Mouse (Mus musculus) heart, embryonic 10.5 days (tissue): ENCODE data around the gene Gcm1. TPM values are rescaled to one million over a fixed set of nuclear protein-coding genes. Genes with fewer than 3 reads are reported as not detected.

Source experiments
- DNase-seq: peaks from one replicate; pipeline ENCODE4 v3.0.0-alpha.2; 2017; ENCODE audit warnings: low spot score
- H3K27ac ChIP-seq: fragments of 300-500 bp; sonication (generic); 2 replicates; pipeline ENCODE4 v1.5.1; 2016; ENCODE audit warnings: mild to moderate bottlenecking
- H3K27me3 ChIP-seq: fragments of 300-500 bp; sonication (generic); 2 replicates; pipeline ENCODE4 v1.6.1; 2016; ENCODE audit warnings: mild to moderate bottlenecking; ENCODE audit not compliant: poor library complexity, insufficient read depth, severe bottlenecking
- H3K36me3 ChIP-seq: fragments of 300-500 bp; sonication (generic); 2 replicates; pipeline ENCODE4 v1.6.1; 2016; ENCODE audit warnings: mild to moderate bottlenecking, moderate library complexity
- H3K4me1 ChIP-seq: fragments of 300-500 bp; sonication (generic); 2 replicates; pipeline ENCODE4 v1.6.1; 2016; ENCODE audit warnings: mild to moderate bottlenecking
- H3K4me3 ChIP-seq: fragments of 300-500 bp; sonication (generic); 2 replicates; pipeline ENCODE4 v1.5.1; 2016; ENCODE audit warnings: mild to moderate bottlenecking, moderate library complexity
- H3K9me3 ChIP-seq: fragments of 300-500 bp; sonication (generic); 2 replicates; pipeline ENCODE4 v1.6.1; 2016; ENCODE audit warnings: mild to moderate bottlenecking, moderate library complexity
- WGBS: fragments of 180-500 bp; shearing (Covaris S2); methylation state at CpG from one replicate; pipeline ENCODE4 v1.1.7; 2016; 5-methylcytosine and 5-hydroxymethylcytosine counted together
- polyA plus RNA-seq: library from polyadenylated mRNA; unstranded; fragments of >200 nt; fragmentation: Nextera tagmentation; extraction: Ambion mirVana; gene quantifications from 2 replicates; pipeline ENCODE4 v1.2.1, GENCODE M21; 2016

Gcm1 gene
- 0.09 TPM in 1 of 2 replicates, not detected in the other for polyA plus RNA-seq

- 63% methylated on average over 3 of the region's 3 CpGs for WGBS
- H3K4me3 ChIP-seq, result no peak within 1 kb of the TSS
- H3K27me3 ChIP-seq, result no peaks in the 10 kb centered on the region
- H3K27ac ChIP-seq, result no peak within 1 kb of the TSS
- no peaks in the 10 kb centered on the region for H3K36me3 ChIP-seq
- H3K4me1 ChIP-seq, result peaks cover under 1% of the 10 kb centered on the region
- H3K9me3 ChIP-seq, result no peaks in the 10 kb centered on the region
- DNase-seq, result no peak
Observed at GRCm38 (mm10) chr9:78051677-78052076, at the start of gene Gcm1. Gcm1 (plus strand) TSS chr9:78051924.

- Histone ChIP-seq H3K9me3 (no peaks in the 10 kb centered on the region), H3K4me3 (no peak overlapping the region), H3K27me3 (no peaks in the 10 kb centered on the region), H3K27ac (no peak overlapping the region), H3K4me1 (peaks cover 31% of the 10 kb centered on the region), H3K36me3 (no peaks in the 10 kb centered on the region)
- DNase-seq, result no peak
- 83% methylated on average over 2 of the region's 2 CpGs for WGBS
Observed at GRCm38 (mm10) chr9:78003278-78003677, 48.4 kb upstream of the Gcm1 start.

- Histone ChIP-seq H3K27me3 (no peaks in the 10 kb centered on the region), H3K9me3 (no peaks in the 10 kb centered on the region), H3K4me3 (no peak overlapping the region), H3K36me3 (no peaks in the 10 kb centered on the region), H3K27ac (no peak overlapping the region), H3K4me1 (peaks cover 21% of the 10 kb centered on the region)
- 59% methylated on average over 3 of the region's 3 CpGs for WGBS
- DNase-seq, result no peak
Observed at GRCm38 (mm10) chr9:78005481-78005880, 46.2 kb upstream of the Gcm1 start.

GRCm38 (mm10) chr9:78006209-78007001 is 45.3 kb upstream of the Gcm1 start:
- peak; percentile 88 for DNase-seq
- H3K4me3 ChIP-seq, result no peak overlapping the region
- H3K9me3 ChIP-seq, result no peaks in the 10 kb centered on the region
- WGBS, result 52% methylated on average over 19 of the region's 19 CpGs
- H3K27me3 ChIP-seq, result no peaks in the 10 kb centered on the region
- H3K36me3 ChIP-seq, result no peaks in the 10 kb centered on the region
- H3K4me1 ChIP-seq, result peaks cover 13% of the 10 kb centered on the region
- peak overlapping the region; percentile 31; the same call in 1 of the 2 replicates for H3K27ac ChIP-seq

GRCm38 (mm10) chr9:78009382-78009781 is 42.3 kb upstream of the Gcm1 start:
- H3K27ac ChIP-seq, result no peak overlapping the region
- H3K4me3 ChIP-seq, result no peak overlapping the region
- H3K27me3 ChIP-seq, result no peaks in the 10 kb centered on the region
- peaks cover 10% of the 10 kb centered on the region for H3K4me1 ChIP-seq
- no peaks in the 10 kb centered on the region for H3K9me3 ChIP-seq
- DNase-seq, result no peak
- 92% methylated on average over 7 of the region's 7 CpGs for WGBS
- no peaks in the 10 kb centered on the region for H3K36me3 ChIP-seq

- Histone ChIP-seq H3K36me3 (no peaks in the 10 kb centered on the region), H3K4me1 (peaks cover 13% of the 10 kb centered on the region), H3K27ac (no peak overlapping the region), H3K4me3 (no peak overlapping the region), H3K27me3 (no peaks in the 10 kb centered on the region), H3K9me3 (no peaks in the 10 kb centered on the region)
- 84% methylated on average over 5 of the region's 5 CpGs for WGBS
- DNase-seq, result no peak
Observed at GRCm38 (mm10) chr9:78010187-78010586, 41.5 kb upstream of the Gcm1 start.

- no peak overlapping the region for H3K4me3 ChIP-seq
- H3K27ac ChIP-seq, result no peak overlapping the region
- no peaks in the 10 kb centered on the region for H3K9me3 ChIP-seq
- H3K36me3 ChIP-seq, result no peaks in the 10 kb centered on the region
- peaks cover 13% of the 10 kb centered on the region for H3K4me1 ChIP-seq
- no peaks in the 10 kb centered on the region for H3K27me3 ChIP-seq
- 87% methylated on average over 10 of the region's 10 CpGs for WGBS
- DNase-seq, result no peak
Observed at GRCm38 (mm10) chr9:78010707-78011106, 41.0 kb upstream of the Gcm1 start.

- H3K27me3 ChIP-seq, result no peaks in the 10 kb centered on the region
- H3K9me3 ChIP-seq, result no peaks in the 10 kb centered on the region
- DNase-seq, result no peak
- no peak overlapping the region for H3K4me3 ChIP-seq
- WGBS, result 86% methylated on average over 4 of the region's 4 CpGs
- peaks cover 13% of the 10 kb centered on the region for H3K4me1 ChIP-seq
- H3K36me3 ChIP-seq, result no peaks in the 10 kb centered on the region
- H3K27ac ChIP-seq, result no peak overlapping the region
Observed at GRCm38 (mm10) chr9:78012066-78012465, 39.7 kb upstream of the Gcm1 start.

- Histone ChIP-seq H3K27ac (no peak overlapping the region), H3K27me3 (no peaks in the 10 kb centered on the region), H3K4me1 (peaks cover 14% of the 10 kb centered on the region), H3K4me3 (no peak overlapping the region), H3K36me3 (no peaks in the 10 kb centered on the region), H3K9me3 (no peaks in the 10 kb centered on the region)
- 82% methylated on average over 5 of the region's 5 CpGs for WGBS
- no peak for DNase-seq
Observed at GRCm38 (mm10) chr9:78012681-78013080, 39.0 kb upstream of the Gcm1 start.

- Histone ChIP-seq H3K4me1 (peaks cover 14% of the 10 kb centered on the region), H3K4me3 (no peak overlapping the region), H3K27ac (no peak overlapping the region), H3K36me3 (no peaks in the 10 kb centered on the region), H3K9me3 (no peaks in the 10 kb centered on the region), H3K27me3 (no peaks in the 10 kb centered on the region)
- 33% methylated on average over 1 of the region's 1 CpGs for WGBS
- no peak for DNase-seq
Observed at GRCm38 (mm10) chr9:78013813-78014212, 37.9 kb upstream of the Gcm1 start.

- WGBS, result 89% methylated on average over 7 of the region's 7 CpGs
- Histone ChIP-seq H3K9me3 (no peaks in the 10 kb centered on the region), H3K27me3 (no peaks in the 10 kb centered on the region), H3K27ac (peak overlapping the region; percentile 75; the same call in 1 of the 2 replicates), H3K4me3 (no peak overlapping the region), H3K36me3 (no peaks in the 10 kb centered on the region), H3K4me1 (peaks cover 25% of the 10 kb centered on the region)
- DNase-seq, result no peak
Observed at GRCm38 (mm10) chr9:78015816-78016215, 35.9 kb upstream of the Gcm1 start.

GRCm38 (mm10) chr9:78016288-78016687 is 35.4 kb upstream of the Gcm1 start:
- DNase-seq, result no peak
- WGBS, result 46% methylated on average over 15 of the region's 15 CpGs
- Histone ChIP-seq H3K27me3 (no peaks in the 10 kb centered on the region), H3K4me3 (0 out of 2 replicates have a peak overlapping the region, but pooled peaks have one; percentile 29), H3K9me3 (no peaks in the 10 kb centered on the region), H3K36me3 (no peaks in the 10 kb centered on the region), H3K4me1 (peaks cover 30% of the 10 kb centered on the region), H3K27ac (peak overlapping the region; percentile 75)

GRCm38 (mm10) chr9:78021256-78021655 is 30.5 kb upstream of the Gcm1 start:
- no peaks in the 10 kb centered on the region for H3K9me3 ChIP-seq
- peak overlapping the region; percentile 75 for H3K27ac ChIP-seq
- no peaks in the 10 kb centered on the region for H3K27me3 ChIP-seq
- 31% methylated on average over 9 of the region's 9 CpGs for WGBS
- H3K4me3 ChIP-seq, result no peak overlapping the region
- H3K36me3 ChIP-seq, result no peaks in the 10 kb centered on the region
- peaks cover 34% of the 10 kb centered on the region for H3K4me1 ChIP-seq
- peak; percentile 80 for DNase-seq
